Mouse (Mus musculus): Measurements from ENCODE around the gene Btg2. TPM values are rescaled to one million over a fixed set of nuclear protein-coding genes. Genes with fewer than 3 reads are reported as not detected.

Btg2 gene
- polyA plus RNA-seq, 2 experiments from 2014 or later = 174 to 181 TPM

- ATAC-seq = no peak
These were observed 19.2 kb upstream of the Btg2 start for GRCm38 (mm10) chr1:134097956-134098725.

DNA sequence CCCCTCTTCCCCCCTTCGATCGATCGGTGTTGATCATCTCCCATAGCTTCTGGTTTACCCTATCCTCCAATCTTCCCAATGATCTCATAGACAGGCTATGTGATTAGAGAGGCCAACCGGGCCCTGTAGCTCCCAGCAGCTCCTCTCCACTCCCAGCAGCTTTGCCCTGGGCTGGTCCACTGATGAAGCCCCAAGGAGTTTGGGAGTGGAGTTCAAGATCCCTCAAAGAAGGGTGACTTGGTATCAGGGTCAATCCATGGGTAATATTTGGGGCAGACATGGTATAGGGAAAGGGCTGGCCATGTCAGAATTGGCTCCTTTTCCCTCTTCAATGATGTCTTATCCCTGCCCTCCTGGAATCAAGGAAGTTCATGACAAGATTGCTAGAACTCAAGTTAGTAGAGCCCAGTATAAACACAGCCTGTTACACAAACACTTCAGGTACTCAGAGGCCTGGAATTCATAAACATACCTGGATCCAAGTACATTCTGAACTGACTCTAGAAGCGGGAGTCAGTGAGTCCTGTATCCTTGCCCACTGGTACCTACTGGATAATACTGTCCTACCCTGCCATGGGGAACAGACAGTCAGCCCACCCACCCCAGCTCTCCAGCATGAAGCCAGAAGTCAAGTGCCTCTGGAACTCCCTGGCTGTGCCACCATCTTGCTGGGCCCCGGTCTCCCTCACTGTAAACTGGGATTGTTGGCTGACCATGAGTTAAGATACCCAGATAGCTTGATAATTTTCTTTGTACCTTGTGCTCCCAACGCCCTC, 18.3 kb upstream of the Btg2 start:
- ATAC-seq = no peak

GRCm38 (mm10) chr1:134096264-134096934, 17.5 kb upstream of the Btg2 start:
- no peak for ATAC-seq

DNA sequence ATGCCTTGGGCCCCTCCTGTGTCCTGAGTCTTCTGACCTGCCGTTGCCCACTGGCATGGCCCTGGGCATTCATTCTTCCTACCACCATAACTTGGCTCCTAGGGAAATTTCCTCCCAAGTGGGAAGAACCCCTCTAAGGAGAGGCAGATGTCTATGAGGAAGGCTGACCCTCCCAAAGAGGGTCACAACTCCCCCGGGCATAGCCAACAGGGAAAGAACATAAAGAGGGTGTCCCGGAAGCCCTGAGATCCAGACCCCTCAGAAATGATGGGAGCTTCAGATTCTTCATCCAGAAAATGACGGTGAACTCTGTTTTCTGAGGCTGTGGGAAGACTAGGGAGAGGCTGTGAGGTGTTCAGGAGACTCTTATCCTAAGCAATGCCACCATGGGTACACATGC, 16.8 kb upstream of the Btg2 start:
- no peak for ATAC-seq

- no peak for ATAC-seq
These were observed 16.2 kb upstream of the Btg2 start for GRCm38 (mm10) chr1:134095033-134095612.

- ATAC-seq = peak; percentile 61
These were observed 15.0 kb upstream of the Btg2 start for GRCm38 (mm10) chr1:134093771-134094526.

GRCm38 (mm10) chr1:134092852-134093770, 14.2 kb upstream of the Btg2 start:
- ATAC-seq = peak; percentile 76

GRCm38 (mm10) chr1:134092368-134092767, 13.4 kb upstream of the Btg2 start:
- no peak for ATAC-seq

GRCm38 (mm10) chr1:134091851-134092250, 12.9 kb upstream of the Btg2 start:
- ATAC-seq = no peak

DNA sequence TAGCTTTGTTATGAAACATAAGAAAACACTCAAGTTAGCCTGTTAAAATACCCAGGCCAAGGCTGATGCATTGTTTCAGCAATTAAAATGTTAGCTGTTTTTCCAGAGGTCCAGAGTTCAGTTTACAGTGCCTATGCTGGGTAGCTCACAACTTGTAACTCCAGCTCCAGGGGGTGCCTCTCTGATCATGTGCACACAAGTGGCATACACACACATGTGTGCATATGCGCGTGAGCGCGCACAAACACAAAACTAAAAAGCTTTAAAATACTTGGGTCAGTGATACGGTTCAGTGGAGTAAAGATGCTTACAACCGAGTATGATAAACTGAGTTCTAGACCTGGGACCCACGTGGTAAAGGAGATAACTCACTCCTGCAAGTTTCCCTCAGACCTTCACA, 10.2 kb upstream of the Btg2 start:
- no peak for ATAC-seq

GRCm38 (mm10) chr1:134086811-134087398, 8.0 kb upstream of the Btg2 start:
- no peak for ATAC-seq

DNA sequence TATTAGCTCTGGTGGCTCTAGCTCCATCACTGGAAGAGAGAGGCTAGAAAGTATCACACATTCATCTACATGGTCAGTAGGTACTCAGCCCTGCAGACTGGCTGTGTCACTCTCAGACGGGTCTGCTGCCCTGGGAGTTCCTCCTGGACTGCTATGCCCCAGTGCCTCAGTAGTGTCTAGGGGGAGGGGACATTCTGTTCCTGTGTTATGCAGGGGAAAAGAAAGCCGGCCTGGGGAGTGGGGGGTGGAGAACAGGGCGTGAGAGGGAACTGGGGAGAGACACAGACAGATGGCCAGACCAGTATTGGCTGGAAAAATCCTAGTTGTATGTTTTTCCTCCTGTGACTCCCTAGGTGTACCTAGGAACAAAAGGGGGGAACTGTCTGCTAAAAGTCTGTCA, 7.1 kb upstream of the Btg2 start:
- no peak for ATAC-seq

GRCm38 (mm10) chr1:134084128-134084527, 5.2 kb upstream of the Btg2 start:
- ATAC-seq = no peak

GRCm38 (mm10) chr1:134083676-134084075, 4.8 kb upstream of the Btg2 start:
- ATAC-seq = no peak

- ATAC-seq = no peak
These were observed 4.1 kb upstream of the Btg2 start for GRCm38 (mm10) chr1:134082987-134083516.

GRCm38 (mm10) chr1:134080881-134081450, 2.0 kb upstream of the Btg2 start:
- ATAC-seq = no peak

GRCm38 (mm10) chr1:134080406-134080805, 1.5 kb upstream of the Btg2 start:
- no peak for ATAC-seq

DNA sequence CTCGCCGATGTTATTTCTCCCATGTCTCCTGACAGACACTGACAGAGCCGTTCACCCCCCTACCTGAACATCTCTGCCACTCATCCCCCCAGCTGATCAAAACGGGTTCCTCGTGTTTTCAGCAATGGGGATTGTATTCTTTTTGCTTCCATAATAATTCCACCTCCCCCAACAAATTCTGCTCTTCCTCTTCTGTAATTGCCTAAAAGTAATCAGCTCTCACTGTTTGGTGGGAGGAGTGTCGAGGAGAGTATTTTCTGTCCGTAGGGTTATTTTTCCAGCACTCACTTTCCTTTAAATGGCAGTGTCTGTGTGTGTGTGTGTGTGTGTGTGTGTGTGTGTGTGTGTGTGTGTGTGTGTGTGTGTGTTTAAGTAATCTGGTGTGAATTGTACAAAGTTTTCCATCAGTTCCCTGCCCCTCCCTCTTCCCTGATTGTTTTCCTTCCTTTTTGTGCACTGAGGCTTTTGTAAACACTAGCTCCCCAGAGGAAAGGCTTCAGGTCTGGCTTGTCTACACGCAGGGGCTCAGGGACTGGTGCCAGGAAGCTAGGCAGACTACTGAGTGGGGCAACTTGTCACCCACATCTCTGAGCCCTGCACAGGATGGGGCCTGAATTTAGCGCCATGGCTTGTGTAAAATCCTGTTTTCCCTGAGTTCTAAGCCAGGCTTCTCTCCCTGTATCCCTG, 700 bp upstream of the Btg2 start:
- ATAC-seq = peak; percentile 15

DNA sequence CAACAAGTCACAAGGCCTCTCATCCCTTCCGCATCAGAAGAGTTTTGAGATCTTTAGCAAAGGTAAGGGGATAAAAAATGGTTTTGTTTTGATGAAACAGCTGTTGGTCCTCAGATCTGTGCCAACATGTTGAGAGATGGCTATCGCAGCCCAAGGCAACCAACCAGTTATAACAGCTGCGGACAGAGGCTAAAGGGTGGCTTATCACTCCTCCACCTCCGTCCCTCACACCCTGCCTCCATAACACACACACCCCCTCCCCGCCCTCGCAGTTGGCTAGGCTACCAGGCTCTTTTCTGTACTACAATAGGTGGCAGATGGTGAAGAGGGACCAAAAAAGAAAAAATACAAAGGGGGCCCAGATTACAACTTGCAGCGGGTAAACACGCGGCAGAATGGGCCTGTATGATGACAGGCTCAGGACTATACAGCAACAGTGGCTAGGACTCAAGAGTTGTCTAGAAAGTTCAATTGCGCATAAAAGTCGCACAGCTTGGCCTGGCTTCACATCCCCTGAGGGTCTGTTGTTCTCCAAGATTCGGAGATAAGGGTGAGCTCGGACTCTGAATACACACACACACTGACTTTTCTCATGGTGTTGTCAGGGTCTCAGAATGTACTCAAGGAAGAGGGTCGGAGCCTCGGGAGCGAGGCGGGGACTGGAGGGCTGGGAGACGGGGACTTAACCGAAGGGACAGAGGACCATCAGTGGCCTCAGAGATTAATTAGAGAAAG, 692 bp downstream of the Btg2 start:
- ATAC-seq = peak; percentile 1

Data from activated CD4-positive, CD25-positive, alpha-beta regulatory T cell, adult 4 months (primary cell).